Mouse (Mus musculus): ENCODE data around the gene Mta2. TPM values are rescaled to one million over a fixed set of nuclear protein-coding genes. Genes with fewer than 3 reads are reported as not detected.

Mta2 gene
- polyA plus RNA-seq, 1 experiment from 2014 or later, result 193 TPM

GRCm38 (mm10) chr19:8989567-8990431, 48.1 kb downstream of the Mta2 start:
- peak overlapping the region; percentile 98 for H3K27ac ChIP-seq
- no peaks in the 10 kb centered on the region for H3K27me3 ChIP-seq
- H3K9ac ChIP-seq, result peak overlapping the region; percentile 93
- peak; percentile 84 for ATAC-seq (ENCODE audit: low FRiP score, low read depth)
- no peaks in the 10 kb centered on the region for H3K36me3 ChIP-seq
- peaks cover 65% of the 10 kb centered on the region for H3K4me1 ChIP-seq
- WGBS, result under 1% methylated on average over 53 of the region's 53 CpGs
- H3K9me3 ChIP-seq, result no peaks in the 10 kb centered on the region
- H3K4me2 ChIP-seq (replicated peaks), result peak overlapping the region; percentile 81
- peak overlapping the region; percentile 87 for H3K4me3 ChIP-seq

- 12% methylated on average over 15 of the region's 15 CpGs for WGBS
- H3K4me3 ChIP-seq, result peak overlapping the region; percentile 87
- H3K4me1 ChIP-seq, result peaks cover 66% of the 10 kb centered on the region
- H3K9me3 ChIP-seq, result no peaks in the 10 kb centered on the region
- peak overlapping the region; percentile 71 for H3K9ac ChIP-seq
- no peaks in the 10 kb centered on the region for H3K27me3 ChIP-seq
- peak overlapping the region; percentile 81 for H3K4me2 ChIP-seq (replicated peaks)
- peak overlapping the region; percentile 98 for H3K27ac ChIP-seq
- no peaks in the 10 kb centered on the region for H3K36me3 ChIP-seq
- ATAC-seq (ENCODE audit: low FRiP score, low read depth), result peak; percentile 74
Observed at GRCm38 (mm10) chr19:8990432-8991102, 48.9 kb downstream of the Mta2 start.

- peaks cover 73% of the 10 kb centered on the region for H3K4me1 ChIP-seq
- H3K4me3 ChIP-seq, result peak overlapping the region; percentile 87
- peak overlapping the region; percentile 98 for H3K27ac ChIP-seq
- no peak for ATAC-seq (ENCODE audit: low FRiP score, low read depth)
- H3K36me3 ChIP-seq, result no peaks in the 10 kb centered on the region
- H3K9me3 ChIP-seq, result no peaks in the 10 kb centered on the region
- peak overlapping the region; percentile 71 for H3K9ac ChIP-seq
- WGBS, result 60% methylated on average over 4 of the region's 4 CpGs
- no peaks in the 10 kb centered on the region for H3K27me3 ChIP-seq
- peak overlapping the region; percentile 81 for H3K4me2 ChIP-seq (replicated peaks)
Observed at GRCm38 (mm10) chr19:8991245-8991870, 49.7 kb downstream of the Mta2 start.

- Histone ChIP-seq H3K9ac (peak overlapping the region; percentile 53; the same call in 1 of the 2 replicates), H3K4me3 (peak overlapping the region; percentile 87)
- WGBS, result 73% methylated on average over 13 of the region's 13 CpGs
Observed at GRCm38 (mm10) chr19:8991871-8992735, 50.4 kb downstream of the Mta2 start.

GRCm38 (mm10) chr19:8992769-8993624, 51.3 kb downstream of the Mta2 start:
- H3K9me3 ChIP-seq, result no peaks in the 10 kb centered on the region
- peaks cover 82% of the 10 kb centered on the region for H3K4me1 ChIP-seq
- H3K4me3 ChIP-seq, result peak overlapping the region; percentile 87
- H3K9ac ChIP-seq, result peak overlapping the region; percentile 53; the same call in 1 of the 2 replicates
- H3K4me2 ChIP-seq (replicated peaks), result peak overlapping the region; percentile 81
- no peaks in the 10 kb centered on the region for H3K36me3 ChIP-seq
- no peaks in the 10 kb centered on the region for H3K27me3 ChIP-seq
- no peak for ATAC-seq (ENCODE audit: low FRiP score, low read depth)
- H3K27ac ChIP-seq, result peak overlapping the region; percentile 98
- 22% methylated on average over 12 of the region's 12 CpGs for whole genome bisulfite sequencing

More at GRCm38 (mm10) chr19:8991871-8992735, 50.4 kb downstream of the Mta2 start:
- peaks cover 81% of the 10 kb centered on the region for H3K4me1 ChIP-seq
- ATAC-seq (ENCODE audit: low FRiP score, low read depth), result no peak
- H3K27ac ChIP-seq, result peak overlapping the region; percentile 98
- H3K36me3 ChIP-seq, result no peaks in the 10 kb centered on the region
- no peaks in the 10 kb centered on the region for H3K9me3 ChIP-seq
- peak overlapping the region; percentile 81 for H3K4me2 ChIP-seq (replicated peaks)
- no peaks in the 10 kb centered on the region for H3K27me3 ChIP-seq

GRCm38 (mm10) chr19:8993625-8993912, 51.9 kb downstream of the Mta2 start:
- Histone ChIP-seq H3K27me3 (no peaks in the 10 kb centered on the region), H3K4me2 (replicated peaks) (peak overlapping the region; percentile 81), H3K9ac (no peak overlapping the region), H3K4me1 (peaks cover 82% of the 10 kb centered on the region), H3K36me3 (no peaks in the 10 kb centered on the region), H3K4me3 (no peak overlapping the region), H3K9me3 (no peaks in the 10 kb centered on the region), H3K27ac (peak overlapping the region; percentile 98; the same call in 1 of the 2 replicates)
- 57% methylated on average over 2 of the region's 2 CpGs for WGBS
- ATAC-seq (ENCODE audit: low FRiP score, low read depth), result no peak

- ATAC-seq (ENCODE audit: low FRiP score, low read depth), result no peak
- Histone ChIP-seq H3K9me3 (no peaks in the 10 kb centered on the region), H3K36me3 (peaks cover 8% of the 10 kb centered on the region), H3K4me2 (replicated peaks) (no peak overlapping the region), H3K9ac (0 out of 2 replicates have a peak overlapping the region, but pooled peaks have one; percentile 13), H3K27ac (no peak overlapping the region), H3K27me3 (no peaks in the 10 kb centered on the region), H3K4me3 (no peak overlapping the region), H3K4me1 (peaks cover 85% of the 10 kb centered on the region)
- WGBS, result 78% methylated on average over 10 of the region's 10 CpGs
Observed at GRCm38 (mm10) chr19:8994813-8995607, 53.3 kb downstream of the Mta2 start.

GRCm38 (mm10) chr19:8996601-8997000, 54.9 kb downstream of the Mta2 start:
- H3K27me3 ChIP-seq, result no peaks in the 10 kb centered on the region
- no peak overlapping the region for H3K4me3 ChIP-seq
- H3K36me3 ChIP-seq, result peaks cover 24% of the 10 kb centered on the region
- no peak overlapping the region for H3K27ac ChIP-seq
- no peaks in the 10 kb centered on the region for H3K9me3 ChIP-seq
- H3K9ac ChIP-seq, result no peak overlapping the region
- 90% methylated on average over 6 of the region's 6 CpGs for WGBS
- peaks cover 73% of the 10 kb centered on the region for H3K4me1 ChIP-seq
- ATAC-seq (ENCODE audit: low FRiP score, low read depth), result no peak
- no peak overlapping the region for H3K4me2 ChIP-seq (replicated peaks)

- peak; percentile 85 for ATAC-seq (ENCODE audit: low FRiP score, low read depth)
- H3K27ac ChIP-seq, result peak overlapping the region; percentile 84
- H3K4me2 ChIP-seq (replicated peaks), result peak overlapping the region; percentile 36
- peaks cover 64% of the 10 kb centered on the region for H3K4me1 ChIP-seq
- H3K27me3 ChIP-seq, result no peaks in the 10 kb centered on the region
- no peaks in the 10 kb centered on the region for H3K9me3 ChIP-seq
- peaks cover 34% of the 10 kb centered on the region for H3K36me3 ChIP-seq
- 48% methylated on average over 4 of the region's 4 CpGs for WGBS
- H3K9ac ChIP-seq, result 0 out of 2 replicates have a peak overlapping the region, but pooled peaks have one; percentile 19
- no peak overlapping the region for H3K4me3 ChIP-seq
Observed at GRCm38 (mm10) chr19:8997546-8997945, 55.9 kb downstream of the Mta2 start.

GRCm38 (mm10) chr19:8998546-8998945, 56.9 kb downstream of the Mta2 start:
- WGBS, result 76% methylated on average over 6 of the region's 6 CpGs
- no peak overlapping the region for H3K9ac ChIP-seq
- peaks cover 44% of the 10 kb centered on the region for H3K36me3 ChIP-seq
- peak overlapping the region; percentile 36; the same call in 1 of the 2 replicates for H3K4me2 ChIP-seq (replicated peaks)
- no peaks in the 10 kb centered on the region for H3K9me3 ChIP-seq
- H3K4me1 ChIP-seq, result peaks cover 54% of the 10 kb centered on the region
- peak overlapping the region; percentile 84; the same call in 1 of the 2 replicates for H3K27ac ChIP-seq
- H3K4me3 ChIP-seq, result no peak overlapping the region
- no peaks in the 10 kb centered on the region for H3K27me3 ChIP-seq
- ATAC-seq (ENCODE audit: low FRiP score, low read depth), result no peak

Measured in limb, embryonic 13.5 days (tissue).